Mouse (Mus musculus) cerebellum, postnatal 14 days (tissue): ENCODE data around the gene Kif24.
A peak's percentile ranks its signal among the peaks of the same experiment; 100 is the strongest.

Experiments
- DNase-seq, 2 experiments: peaks; one replicate each; pipeline ENCODE4 v3.0.0; 2021; ENCODE audit warnings: mixed read lengths in 2 of 2

Gene Kif24

DNA sequence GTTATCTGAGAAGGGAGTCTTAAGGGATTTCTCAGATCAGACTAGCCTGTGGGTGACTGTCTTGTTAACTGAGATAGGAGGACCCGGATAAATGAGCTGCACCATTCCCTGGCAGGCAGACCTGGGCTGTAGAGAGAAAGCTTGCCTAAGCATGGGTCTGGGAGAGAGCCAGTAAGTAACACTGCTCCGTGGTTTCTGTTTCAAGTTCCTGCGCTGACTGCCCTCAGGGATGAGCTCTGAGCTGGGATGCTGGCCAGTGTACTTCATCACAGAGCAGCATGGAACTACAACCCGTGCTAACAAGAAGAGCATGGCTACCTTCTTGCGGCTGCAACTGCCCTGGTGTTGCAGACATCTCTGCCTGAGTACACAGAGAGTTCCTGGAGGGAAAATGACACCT is 64.8 kb downstream of the Kif24 start:
- no peak for DNase-seq

DNA sequence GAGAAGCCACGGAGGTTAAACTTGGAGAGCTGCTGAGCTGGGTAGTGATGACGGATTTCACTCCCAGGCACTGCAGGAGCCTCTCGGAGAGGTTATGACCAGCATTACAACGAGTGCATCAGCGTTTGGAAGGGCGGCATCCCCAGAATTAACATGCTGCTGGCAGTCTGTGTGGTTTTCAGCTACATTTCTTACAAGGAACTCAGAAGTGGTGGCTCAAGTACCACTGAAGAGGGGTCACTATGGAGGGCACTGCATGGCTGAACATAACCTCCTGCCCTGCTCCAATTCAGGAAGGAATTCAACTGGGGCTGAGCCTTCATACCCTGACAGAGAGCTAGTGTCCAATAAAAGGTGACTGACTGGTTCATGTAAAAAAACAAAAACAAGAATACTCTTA is 66.3 kb downstream of the Kif24 start:
- no peak for DNase-seq

GRCm38 (mm10) chr4:41394651-41395050 is 70.0 kb downstream of the Kif24 start:
- DNase-seq = no peak

DNA sequence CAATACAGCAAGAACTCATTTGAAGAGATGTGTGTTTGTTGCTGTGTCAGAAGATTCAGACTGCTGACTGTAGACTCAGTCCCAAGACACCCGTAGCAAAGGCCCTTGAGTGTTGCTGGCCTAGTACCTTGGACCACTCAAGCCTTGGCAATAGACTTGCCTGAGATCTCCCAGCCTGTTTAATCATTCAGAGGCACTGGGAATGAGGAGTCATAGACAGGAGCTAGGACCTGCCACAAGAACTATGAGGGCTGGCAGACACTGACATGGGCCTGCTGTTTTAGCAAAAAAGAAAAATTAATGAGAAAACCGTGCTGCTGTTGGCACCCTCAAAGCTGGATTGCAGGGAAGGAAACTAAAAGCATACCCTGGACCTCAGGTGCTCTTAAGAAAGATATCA is 73.7 kb downstream of the Kif24 start:
- no peak for DNase-seq

DNA sequence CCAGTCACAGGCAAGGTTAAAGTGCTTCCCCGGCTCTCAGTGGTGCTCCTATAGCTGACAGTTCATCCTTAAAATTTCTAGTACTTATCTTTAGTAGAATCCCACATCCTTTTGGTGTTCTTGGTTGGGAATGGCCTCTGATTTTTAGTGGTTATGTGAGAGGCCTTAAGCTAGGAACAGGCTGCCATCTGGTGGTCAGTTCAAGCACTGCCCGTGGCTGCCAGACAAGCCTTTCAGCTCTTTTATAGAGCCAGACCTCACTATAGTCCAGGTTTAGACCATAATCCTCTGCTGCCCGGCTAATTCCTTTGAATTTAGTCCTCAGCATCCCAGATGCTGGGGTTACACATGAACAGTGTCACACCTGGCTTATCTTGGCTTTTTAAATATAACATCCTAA is 74.6 kb downstream of the Kif24 start:
- DNase-seq = peak; percentile 91 to 94

DNA sequence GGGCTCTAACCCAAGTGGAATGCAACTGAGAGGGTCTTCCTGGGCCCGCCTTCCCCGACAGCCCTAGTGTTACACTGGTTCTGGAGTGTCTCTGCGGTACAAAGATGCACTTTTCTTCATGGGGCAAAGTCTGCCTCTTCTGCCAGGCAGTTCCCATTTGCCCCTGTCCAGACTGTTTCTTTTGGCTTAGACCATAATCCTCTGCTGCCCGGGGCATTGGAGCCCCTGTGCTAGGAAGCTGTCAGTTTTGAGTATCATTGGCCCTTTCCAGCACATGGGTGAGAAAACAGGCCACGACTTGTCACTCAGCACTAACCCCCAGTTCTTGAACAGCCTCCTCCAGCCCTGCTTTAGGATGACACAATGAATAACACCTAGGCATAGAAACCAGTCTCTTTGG is 75.4 kb downstream of the Kif24 start:
- no peak for DNase-seq

DNA sequence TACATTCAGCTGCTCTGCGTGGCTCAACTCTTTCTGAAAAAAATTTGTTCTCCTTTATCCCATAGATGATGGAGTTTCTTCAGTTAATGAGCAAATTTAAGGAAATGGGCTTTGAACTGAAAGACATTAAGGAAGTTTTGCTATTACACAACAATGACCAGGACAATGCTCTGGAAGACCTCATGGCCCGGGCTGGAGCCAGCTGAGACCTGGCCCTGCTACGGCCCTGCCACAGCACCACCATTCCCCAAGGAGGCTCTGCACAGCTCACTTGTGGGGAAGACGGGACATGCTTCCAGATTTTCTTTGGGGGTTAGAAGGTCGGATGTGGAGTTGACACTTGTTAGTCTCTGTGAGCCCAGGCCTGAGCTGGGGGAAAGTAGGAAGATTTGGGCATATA is 76.1 kb downstream of the Kif24 start:
- no peak for DNase-seq

DNA sequence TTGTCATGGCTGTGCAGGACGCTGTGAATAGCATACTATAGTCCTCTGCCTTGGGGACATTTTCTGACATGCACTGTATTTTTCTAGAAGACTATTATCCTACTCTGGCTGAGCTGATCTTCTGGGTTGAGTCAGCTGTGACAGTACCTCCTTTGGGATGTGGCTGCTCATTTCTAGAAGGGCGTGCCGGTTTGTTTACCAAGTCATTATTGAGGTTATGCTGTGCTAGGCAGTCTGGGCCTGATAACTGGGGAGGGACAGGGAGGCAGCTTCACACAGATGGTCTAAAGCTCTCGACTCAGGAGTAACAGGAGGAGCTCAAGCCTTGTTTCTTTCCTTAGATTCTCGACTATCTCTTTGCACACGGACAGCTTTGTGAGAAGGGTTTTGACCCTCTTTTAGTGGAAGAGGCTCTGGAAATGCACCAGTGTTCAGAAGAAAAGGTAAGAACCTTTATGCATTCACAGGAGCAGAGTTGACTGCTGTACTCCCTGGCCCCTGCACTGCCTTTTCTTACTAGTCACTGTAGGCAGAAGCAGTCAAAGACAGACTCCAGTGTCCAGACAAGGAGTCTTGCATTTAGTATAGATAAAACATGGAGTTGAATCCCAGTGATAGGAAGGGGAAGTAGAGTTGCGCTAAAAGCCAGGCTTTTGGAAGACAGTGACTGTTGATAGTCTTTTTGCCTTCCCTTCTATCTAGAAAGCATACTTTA is 76.8 kb downstream of the Kif24 start:
- no peak for DNase-seq

DNA sequence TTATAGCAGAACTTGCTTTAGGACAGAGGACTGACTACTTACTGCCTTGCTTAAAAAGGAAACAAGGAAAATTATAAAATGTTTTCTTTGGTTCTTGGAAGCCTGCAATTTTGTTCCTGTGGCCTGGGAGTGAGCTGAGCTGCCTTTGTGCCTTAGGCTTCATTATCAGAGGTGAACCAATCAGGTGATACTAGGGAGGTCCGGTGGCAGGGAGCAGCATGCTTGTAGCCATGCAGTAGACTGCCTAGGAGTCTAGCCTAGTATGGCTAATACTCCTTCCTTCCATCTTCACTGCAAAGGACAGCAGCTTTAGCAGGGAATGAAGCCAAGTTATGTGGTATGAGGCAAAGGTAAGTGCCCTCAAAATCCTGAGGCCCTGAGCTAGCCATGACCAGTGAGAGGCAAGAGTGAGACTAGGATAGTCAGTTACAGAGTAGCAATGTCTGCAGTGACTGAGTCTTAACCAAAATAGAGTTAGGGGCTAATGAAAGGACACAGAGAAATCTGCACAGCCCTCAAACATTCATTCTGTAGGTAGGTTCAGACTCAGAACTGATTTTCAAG is 78.2 kb downstream of the Kif24 start:
- no peak for DNase-seq

DNA sequence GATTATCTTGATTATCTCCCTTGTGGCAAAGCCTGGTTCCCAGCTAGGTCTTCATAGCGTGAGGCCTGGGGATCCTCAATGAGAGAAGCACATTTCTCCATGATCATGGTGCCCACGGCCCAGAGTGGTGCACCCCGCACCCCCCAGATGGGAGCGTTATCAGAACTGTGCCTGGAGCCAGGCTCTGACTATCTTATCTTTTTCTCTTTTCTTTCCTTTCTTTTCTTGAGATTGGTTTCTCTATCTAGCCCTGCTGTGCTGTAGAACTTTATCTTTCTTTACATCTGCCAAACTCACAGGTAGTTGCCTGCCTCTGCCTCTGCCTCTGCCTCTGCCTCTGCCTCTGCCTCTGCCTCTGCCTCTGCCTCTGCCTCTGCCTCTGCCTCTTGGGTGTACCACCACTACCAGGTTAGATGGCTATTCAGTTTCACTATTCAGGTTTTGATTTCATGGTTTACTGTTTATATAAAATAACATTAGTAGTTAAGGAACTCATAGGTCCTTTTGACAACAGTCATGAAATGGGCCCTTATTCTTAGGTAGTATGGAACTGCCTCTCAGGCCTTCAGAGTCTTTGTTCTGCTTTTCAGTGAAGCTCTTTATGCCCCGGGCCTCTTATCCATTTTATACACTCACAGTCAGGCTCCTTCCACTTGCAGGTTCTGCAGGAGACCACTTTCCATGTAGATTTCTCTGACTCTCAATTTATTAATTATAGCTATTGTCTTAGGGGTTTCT is 83.3 kb downstream of the Kif24 start:
- DNase-seq = no peak

- no peak for DNase-seq
These were observed 87.1 kb downstream of the Kif24 start for GRCm38 (mm10) chr4:41377567-41377966.

DNA sequence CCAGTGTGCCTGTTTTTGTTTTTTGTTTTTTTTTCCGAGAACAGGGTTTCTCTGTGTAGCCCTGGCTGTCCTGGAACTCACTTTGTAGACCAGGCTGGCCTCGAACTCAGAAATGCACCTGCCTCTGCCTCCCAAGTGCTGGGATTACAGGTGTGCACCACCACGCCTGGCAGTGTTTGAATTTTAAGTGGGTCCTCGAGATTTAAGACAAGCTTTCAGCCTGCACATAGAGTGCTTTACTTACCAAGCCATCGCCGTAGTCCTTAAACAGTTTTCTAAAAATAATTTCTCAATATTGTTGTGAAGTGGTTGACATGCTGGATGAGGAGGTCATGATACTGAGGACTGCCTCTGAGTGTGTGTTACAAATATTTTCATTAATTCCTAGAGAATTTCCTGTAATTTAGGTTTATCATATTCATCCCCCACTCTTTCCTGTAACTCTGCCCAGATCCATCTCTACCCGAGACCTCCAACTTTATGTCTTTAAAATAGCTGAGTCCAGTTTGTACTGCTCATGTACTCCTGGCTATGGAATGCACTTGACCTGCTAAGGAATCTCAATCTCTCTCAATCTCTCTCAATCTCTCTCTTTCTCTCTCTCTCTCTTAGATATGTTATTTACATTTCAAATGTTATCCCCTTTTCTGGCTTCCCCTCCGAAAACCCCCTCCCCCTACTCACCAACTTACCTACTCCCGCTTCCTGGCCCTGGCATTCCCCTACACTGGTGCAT is 94.8 kb downstream of the Kif24 start:
- DNase-seq = no peak

GRCm38 (mm10) chr4:41368198-41368597 is 96.5 kb downstream of the Kif24 start:
- DNase-seq = no peak

DNA sequence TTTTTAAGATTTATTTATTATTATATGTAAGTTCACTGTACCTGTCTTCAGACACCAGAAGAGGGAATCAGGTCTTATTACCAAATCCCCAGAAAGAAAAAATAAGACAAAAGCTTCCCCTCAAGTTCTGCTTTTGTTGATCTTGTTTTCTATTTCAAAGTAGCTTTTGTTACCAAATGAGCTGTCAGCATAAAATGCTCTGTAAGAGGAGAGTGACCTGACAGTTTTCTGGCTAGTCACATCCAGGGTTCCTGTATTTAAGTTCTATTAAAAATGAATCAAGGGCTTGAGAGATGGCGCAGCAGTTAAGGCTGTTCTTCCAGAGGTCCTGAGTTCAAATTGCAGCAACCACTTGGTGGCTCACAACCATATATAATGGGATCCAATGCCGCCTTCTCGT is 103.6 kb downstream of the Kif24 start:
- no peak for DNase-seq

DNA sequence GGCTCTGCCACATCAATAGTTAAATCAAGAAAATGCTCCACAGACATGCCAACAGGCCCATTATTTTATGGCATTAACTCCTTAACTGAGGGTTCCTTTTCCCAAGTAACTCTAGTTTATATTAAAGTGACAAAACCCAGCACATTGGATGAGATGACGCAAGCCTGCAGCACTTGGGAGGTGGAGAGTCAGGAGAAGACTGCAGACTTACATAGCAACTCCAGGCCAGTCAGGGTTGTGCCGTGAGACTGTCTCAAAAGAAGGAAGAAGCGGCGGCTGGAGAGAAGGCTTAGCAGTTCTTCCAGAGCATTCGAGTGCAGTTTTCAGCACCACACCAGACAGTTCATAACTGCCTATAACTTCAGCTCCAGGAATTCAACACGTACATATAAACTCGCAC is 105.3 kb downstream of the Kif24 start:
- no peak for DNase-seq

GRCm38 (mm10) chr4:41358669-41359068 is 106.0 kb downstream of the Kif24 start:
- DNase-seq = no peak

- DNase-seq = no peak
These were observed 107.5 kb downstream of the Kif24 start for GRCm38 (mm10) chr4:41357154-41357553.

DNA sequence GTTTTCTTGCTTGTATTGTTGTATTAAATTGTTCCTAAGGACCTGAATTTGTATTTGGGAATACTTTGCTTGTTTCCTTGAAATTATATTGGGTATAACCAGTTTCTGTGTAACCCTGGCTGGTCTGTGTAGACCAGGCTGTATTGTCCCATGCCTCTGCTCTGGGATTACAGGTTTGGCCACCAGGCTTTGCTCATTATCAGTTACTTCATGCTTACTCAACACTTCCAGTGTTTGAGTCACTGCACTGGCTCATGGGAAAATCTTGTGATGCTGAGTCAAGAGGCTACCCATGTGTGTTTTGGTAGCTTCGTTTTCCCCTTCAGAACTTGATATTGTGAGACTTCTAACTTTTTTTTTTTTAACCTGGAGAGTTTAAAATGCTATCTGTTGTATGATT is 111.4 kb downstream of the Kif24 start:
- no peak for DNase-seq

DNA sequence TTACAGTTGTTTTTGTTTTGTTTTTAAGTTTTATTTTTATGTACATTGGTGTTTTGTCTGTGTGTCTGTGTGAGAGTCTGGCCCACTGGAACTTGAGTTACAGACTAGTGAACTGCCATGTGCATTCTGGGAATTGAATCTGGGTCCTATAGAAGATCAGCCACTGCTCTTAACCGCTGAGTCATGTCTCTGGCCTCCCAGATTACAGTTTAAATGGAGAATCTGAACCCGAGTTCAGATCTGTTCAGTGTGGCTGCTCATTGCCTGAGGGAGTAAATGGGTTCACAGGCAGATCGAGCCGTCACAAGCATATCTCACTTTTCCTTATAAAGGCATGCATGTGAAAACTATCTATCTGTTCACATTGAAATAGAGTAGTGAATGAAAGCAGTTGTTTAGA is 111.9 kb downstream of the Kif24 start:
- no peak for DNase-seq

- no peak for DNase-seq
These were observed 115.5 kb downstream of the Kif24 start for GRCm38 (mm10) chr4:41349199-41349591.

DNA sequence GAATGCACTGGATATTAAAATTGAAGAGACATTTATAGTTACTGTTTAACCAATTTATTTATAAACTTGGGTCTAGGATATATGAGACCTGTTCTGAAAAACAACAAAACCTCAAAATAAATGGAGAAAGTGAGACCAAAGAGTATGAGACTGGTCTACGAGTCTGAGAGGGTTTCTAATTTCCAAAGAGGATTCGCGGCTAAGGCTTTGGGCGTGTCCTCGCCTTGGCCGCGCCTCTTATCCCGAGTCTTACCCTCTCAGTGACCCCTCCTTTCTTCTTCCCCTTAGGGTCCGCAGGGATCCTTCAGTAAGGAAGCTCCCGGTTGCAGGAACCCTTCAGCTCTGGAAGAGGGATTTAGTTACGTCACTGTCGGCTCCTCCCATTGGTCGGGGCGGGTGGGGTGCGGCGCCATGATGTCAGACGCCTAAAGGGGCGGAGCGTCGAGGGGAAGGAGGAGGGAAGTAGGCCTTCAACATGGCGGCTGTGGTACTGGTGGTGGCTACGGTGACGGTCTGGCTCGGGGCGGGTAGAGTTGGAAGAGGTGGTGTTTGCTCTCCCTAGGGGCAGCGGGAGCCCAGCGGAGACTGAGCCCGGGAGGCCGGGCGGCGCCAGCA is 116.0 kb downstream of the Kif24 start, which contains the start of gene Ubap1:
TSS of gene Ubap1 (plus strand) at position 413 of the 615 bp plus-strand sequence.
- peak; percentile 96 for DNase-seq

GRCm38 (mm10) chr4:41347839-41348238 is 116.8 kb downstream of the Kif24 start:
- no peak for DNase-seq

- peak; percentile 35 to 42 for DNase-seq
These were observed 118.7 kb downstream of the Kif24 start for GRCm38 (mm10) chr4:41346011-41346410.
